Mouse (Mus musculus) adrenal gland, postnatal 10 days (tissue): Measurements from ENCODE around the gene Vps25. TPM values are rescaled to one million over a fixed set of nuclear protein-coding genes. Genes with fewer than 3 reads are reported as not detected.

ENCODE experiments used
- DNase-seq: peaks from one replicate; pipeline ENCODE4 v3.0.0; 2021; ENCODE audit warnings: mixed read lengths
- total RNA-seq, 2 experiments: library from RNA; stranded (reverse); gene quantifications; 2 replicates each; pipeline ENCODE4 v1.2.3; 2021

Gene Vps25
- total RNA-seq, 2 experiments from 2014 or later = 109 to 112 TPM

- no peak for DNase-seq
Observed at GRCm38 (mm10) chr11:101238071-101238647, 15.3 kb upstream of the Vps25 start.

- peak; percentile 64 for DNase-seq
Observed at GRCm38 (mm10) chr11:101245071-101245470, 8.4 kb upstream of the Vps25 start.

GRCm38 (mm10) chr11:101245855-101246701 lies 7.4 kb upstream of the Vps25 start, which contains the start of gene Ramp2:
Ramp2 (plus strand) TSS chr11:101246028.
- peak; percentile 76 for DNase-seq

GRCm38 (mm10) chr11:101246702-101247012 lies 6.8 kb upstream of the Vps25 start:
- DNase-seq = no peak

GRCm38 (mm10) chr11:101247521-101248030 lies 5.9 kb upstream of the Vps25 start:
- no peak for DNase-seq

GRCm38 (mm10) chr11:101248258-101248994 lies 5.1 kb upstream of the Vps25 start:
- DNase-seq = peak; percentile 77

GRCm38 (mm10) chr11:101251031-101251430 lies 2.5 kb upstream of the Vps25 start:
- DNase-seq = no peak

- no peak for DNase-seq
Observed at GRCm38 (mm10) chr11:101252941-101253340, 566 bp upstream of the Vps25 start.

GRCm38 (mm10) chr11:101255826-101256775 lies 2.6 kb downstream of the Vps25 start:
- no peak for DNase-seq

GRCm38 (mm10) chr11:101259261-101259712 lies 5.8 kb downstream of the Vps25 start:
- DNase-seq = no peak

- peak; percentile 84 for DNase-seq
Observed at GRCm38 (mm10) chr11:101259948-101260825, 6.7 kb downstream of the Vps25 start, which contains the start of gene Wnk4. Wnk4 (plus strand) TSS chr11:101260567.

GRCm38 (mm10) chr11:101260826-101261380 lies 7.4 kb downstream of the Vps25 start:
- no peak for DNase-seq

GRCm38 (mm10) chr11:101262272-101262967 lies 8.9 kb downstream of the Vps25 start:
- no peak for DNase-seq

GRCm38 (mm10) chr11:101263138-101263988 lies 9.9 kb downstream of the Vps25 start:
- no peak for DNase-seq

- DNase-seq = no peak
Observed at GRCm38 (mm10) chr11:101263989-101264280, 10.4 kb downstream of the Vps25 start.

- DNase-seq = no peak
Observed at GRCm38 (mm10) chr11:101264954-101265471, 11.5 kb downstream of the Vps25 start.

- DNase-seq = no peak
Observed at GRCm38 (mm10) chr11:101265906-101266305, 12.4 kb downstream of the Vps25 start.

- DNase-seq = no peak
Observed at GRCm38 (mm10) chr11:101269577-101270116, 16.1 kb downstream of the Vps25 start.
